Mouse (Mus musculus) cerebellum, postnatal 36 days (tissue): Measurements from ENCODE around the gene Kif3a.

ENCODE experiments used
- DNase-seq, 2 experiments: peaks; one replicate each; pipeline ENCODE4 v3.0.0; 2021 to 2022; ENCODE audit warnings: mixed read lengths in 2 of 2

The Kif3a gene

DNA sequence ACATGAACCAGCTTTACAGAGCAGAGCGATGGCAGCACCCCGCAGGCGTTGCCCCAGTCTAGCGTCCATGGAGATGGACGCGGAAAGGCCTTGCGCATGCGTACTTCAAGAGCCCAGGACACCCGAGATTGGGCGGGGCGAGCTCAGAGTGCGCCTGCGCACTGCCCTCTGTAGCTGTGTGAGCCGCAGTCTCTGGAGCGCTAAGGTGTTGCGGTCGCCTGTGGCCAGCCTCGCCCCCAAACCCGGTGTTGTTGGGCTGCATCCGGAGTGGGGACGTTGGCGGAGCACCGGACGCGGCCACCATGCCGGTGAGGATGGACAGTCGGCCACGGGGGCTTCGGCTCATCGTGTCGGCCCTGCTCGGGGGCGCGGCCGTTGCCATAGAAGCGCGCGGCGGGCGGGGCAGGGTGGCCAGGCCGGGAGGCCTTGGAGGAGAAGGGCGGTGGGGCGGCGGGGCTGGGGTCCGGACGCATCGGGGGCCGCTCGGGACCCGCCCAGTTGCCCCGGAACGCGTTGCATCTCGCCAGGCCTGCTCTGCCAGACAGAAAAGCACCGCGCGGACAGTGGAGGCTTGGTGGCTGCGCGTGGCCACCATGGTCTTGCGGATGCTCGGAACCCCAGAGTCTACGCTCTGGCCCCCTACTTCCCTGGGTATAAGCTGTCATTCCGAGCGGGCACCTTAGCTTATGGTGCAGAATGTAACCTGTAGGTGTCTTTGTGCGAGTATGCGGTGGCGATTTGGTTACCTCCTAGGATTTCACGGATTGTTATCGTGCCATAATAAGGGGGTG, at the start of gene Kif3a:
Gene Kif3a, plus strand, starts transcription at position 156 of the 791 bp plus-strand sequence.
- peak; percentile 95 to 96 for DNase-seq

DNA sequence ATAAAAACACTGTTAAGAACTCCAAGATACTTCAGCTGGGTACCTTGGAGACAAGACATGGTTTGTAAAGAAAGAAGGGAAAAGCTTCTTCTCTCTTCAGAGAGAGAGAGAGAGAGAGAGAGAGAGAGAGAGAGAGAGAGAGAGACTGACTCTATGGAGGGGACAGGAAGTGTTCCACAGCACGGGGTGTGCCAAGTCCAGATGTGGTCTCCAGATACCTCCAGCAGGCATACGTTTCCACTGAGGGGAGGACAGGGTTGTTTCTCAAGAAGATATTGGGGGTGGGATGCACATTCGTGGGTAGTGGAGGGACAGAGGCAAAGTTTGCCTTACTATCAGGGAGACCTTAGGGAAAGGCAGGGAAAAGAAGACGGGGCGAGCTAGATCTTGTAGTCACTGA, 48.4 kb upstream of the Kif3a start:
- DNase-seq, result no peak

DNA sequence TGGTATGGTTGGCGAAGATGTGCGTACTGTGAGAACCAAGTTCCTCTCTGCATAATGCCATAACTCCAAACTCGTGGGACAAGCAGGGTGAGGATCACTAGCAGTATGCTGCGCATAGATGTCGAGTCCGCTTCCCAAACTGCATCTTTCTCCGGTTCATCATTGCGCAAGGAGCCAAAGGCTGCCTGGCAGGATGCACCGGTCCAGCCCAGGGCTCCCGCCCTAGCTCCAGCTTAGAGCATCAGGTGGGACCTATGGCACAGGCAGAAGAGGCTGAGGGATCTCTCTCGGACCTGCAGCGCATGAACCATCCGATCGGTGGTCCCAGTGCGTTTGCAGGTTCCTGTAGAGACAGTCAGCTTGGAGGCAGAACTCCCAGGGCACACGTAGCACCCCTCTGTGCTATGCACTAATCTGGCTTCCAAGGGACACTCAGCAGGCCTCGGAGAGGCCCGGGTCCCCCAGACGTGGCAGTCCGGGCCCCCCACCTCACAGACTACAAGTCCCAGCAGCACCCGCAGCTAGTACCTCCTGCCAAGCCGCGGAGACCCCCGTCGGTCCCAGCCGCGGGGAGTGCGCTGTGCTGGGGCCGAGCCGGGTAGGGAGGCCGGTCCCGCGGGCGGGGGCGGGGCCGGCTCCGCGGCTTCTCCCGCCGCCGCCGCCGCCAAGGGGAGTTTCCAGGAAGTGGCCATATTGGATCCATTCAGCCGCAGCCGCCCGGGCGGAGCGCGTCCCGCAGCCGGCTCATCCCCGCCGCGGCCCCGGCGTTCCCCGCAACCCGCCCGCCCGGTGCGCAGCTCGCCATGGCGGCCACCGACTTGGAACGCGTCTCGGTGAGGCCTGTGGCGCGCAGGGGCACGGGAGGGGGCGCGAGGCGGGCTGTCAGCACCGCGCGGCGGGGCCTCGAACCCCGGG, 47.7 kb upstream of the Kif3a start, which contains the start of gene Sept8:
Gene Sept8, plus strand, starts transcription at position 51 of the 915 bp plus-strand sequence.
- DNase-seq, result peak; percentile 68 to 72

- peak; percentile 73 to 75 for DNase-seq
Observed at GRCm38 (mm10) chr11:53520122-53520978, 46.8 kb upstream of the Kif3a start.

DNA sequence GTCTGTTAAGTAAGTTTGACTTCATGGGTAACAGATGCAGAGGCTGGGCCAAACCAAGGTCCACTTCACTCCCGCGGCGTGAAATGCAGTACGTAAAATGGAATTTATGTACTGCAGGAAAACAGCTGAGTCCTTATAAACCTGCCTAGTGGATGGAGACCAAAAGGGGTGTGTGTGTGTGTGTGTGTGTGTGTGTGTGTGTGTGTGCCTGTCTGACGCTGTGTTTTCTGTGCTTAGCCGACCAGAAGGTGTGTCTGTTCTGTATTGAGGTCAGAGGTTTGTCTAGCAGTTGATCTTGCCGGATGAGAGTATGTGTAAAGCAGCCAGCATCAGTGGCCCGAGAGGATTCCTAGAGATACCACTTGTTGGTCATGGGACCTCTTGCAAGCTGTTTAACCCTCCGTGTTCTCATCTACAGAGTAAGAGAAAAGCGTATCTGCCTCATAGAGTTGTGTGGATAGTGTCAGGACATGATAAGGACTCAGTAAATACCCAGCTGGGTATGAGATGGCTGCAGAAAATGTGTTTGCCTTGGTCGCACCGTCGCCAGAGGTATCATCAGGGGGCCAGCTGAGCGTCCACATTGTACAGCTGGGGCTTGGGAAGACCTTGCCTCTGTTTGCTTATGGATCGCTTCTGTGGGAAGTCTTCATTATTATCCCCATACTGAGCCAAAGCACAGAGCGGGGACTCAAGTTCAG, 45.9 kb upstream of the Kif3a start:
- peak; percentile 49 to 60 for DNase-seq

- DNase-seq, result no peak
Observed at GRCm38 (mm10) chr11:53521821-53522131, 45.4 kb upstream of the Kif3a start.

- DNase-seq, result no peak
Observed at GRCm38 (mm10) chr11:53522362-53522761, 44.8 kb upstream of the Kif3a start.

- DNase-seq, result peak; percentile 78 to 84
Observed at GRCm38 (mm10) chr11:53522930-53523329, 44.2 kb upstream of the Kif3a start.

DNA sequence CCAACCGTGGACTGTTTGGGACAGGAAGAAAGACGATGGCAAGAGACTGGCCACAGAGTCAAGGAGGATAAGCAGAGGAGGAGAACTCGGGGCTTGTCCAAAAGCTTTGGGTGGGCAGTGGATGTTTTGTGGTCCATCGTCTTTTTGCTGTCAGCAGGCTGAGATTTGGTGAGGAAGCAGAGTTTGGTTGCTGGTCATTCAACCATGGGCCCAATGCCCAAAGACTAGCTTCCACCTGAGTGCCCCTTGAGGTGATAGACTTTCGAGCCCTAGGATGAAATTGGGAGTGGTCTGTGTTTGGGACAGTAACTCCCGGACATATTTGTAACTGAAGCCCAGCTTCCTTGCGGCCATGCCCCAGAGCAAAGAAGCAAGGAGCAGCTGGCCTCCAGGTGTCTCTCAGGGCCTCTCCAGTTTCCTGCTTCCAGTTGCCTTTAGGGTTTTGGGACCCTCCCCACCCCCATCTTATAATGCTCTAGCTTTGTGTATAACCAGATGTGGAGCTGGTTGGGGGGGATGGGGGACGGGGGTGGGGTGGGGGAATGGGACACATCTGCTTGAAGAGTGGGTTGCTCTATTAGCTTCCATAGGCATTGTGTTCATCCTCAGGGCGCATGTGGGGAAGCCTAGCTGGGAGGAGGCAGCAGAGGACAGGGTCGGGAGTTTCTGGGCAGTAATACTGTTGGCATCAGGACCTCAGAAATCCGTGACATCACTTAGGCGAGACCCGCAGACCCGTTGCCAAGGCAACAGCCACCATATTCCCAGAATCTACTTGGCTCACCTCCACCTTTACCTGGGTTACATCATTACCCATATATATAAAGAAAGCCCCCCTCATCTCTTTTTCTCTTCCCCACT, 43.4 kb upstream of the Kif3a start:
- DNase-seq, result no peak

- no peak for DNase-seq
Observed at GRCm38 (mm10) chr11:53524905-53525304, 42.3 kb upstream of the Kif3a start.

DNA sequence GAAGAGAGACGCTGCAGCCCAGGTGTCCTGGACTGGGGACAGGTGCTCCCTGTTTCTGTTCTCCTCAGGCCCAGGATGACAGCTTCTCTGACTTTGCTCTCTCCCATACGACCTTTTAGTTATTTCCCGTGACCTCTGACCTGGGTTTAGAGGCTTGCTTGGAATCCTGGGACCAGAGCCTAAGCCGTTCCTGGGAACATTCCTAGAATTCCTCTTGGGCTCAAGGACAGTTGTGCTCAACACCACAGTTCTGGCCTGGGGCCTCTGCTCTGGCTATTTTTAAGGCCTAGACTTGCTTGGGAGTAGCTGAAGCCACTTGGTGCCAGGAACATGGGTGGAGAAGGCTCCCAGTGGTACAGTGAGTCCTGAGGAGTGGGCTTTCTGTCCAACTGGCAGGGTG, 41.7 kb upstream of the Kif3a start:
- no peak for DNase-seq

DNA sequence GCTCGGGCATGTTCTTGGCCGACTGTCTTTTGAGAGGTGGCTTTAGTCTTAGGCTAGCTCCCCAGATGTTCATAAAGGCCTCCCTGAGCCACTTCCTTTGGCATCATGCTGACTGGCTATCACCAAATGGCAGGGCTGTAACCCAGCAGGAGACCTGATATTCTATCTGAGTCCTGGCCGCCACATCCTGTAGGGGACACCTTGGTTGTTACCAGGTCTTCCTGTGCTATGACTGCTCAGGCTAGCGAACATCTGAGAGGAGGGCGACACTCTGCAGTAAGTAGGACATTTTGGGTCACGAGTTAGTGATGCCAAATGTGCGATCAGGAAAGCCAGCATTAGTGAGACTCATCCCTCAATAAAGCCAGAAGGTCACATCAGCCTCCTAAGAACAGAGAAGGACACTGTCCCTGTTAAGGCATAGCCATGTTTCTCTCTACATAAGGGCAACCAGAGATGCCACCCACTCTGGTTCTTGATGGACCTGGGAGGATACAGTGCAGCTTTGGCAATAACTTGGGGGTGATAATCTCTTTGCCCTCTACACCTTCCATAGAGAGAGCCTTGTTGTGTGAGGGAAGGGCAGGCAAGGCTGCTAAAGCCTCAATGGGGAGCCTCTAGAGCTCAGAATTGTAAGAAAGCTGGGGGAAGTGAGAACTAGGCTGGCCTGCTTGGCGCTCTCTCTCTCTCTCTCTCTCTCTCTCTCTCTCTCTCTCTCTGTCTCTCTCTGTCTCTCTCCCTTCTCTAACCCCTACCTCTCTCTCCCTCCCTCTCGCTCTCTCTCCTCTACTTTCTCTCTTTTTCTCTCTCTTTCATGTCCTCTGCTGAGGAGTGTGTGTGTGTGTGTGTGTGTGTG, 38.6 kb upstream of the Kif3a start:
- DNase-seq, result no peak

GRCm38 (mm10) chr11:53529253-53529557, 38.0 kb upstream of the Kif3a start:
- DNase-seq, result peak; percentile 83 to 86

GRCm38 (mm10) chr11:53530001-53530400, 37.2 kb upstream of the Kif3a start:
- no peak for DNase-seq

- no peak for DNase-seq
Observed at GRCm38 (mm10) chr11:53531578-53532230, 35.5 kb upstream of the Kif3a start.

DNA sequence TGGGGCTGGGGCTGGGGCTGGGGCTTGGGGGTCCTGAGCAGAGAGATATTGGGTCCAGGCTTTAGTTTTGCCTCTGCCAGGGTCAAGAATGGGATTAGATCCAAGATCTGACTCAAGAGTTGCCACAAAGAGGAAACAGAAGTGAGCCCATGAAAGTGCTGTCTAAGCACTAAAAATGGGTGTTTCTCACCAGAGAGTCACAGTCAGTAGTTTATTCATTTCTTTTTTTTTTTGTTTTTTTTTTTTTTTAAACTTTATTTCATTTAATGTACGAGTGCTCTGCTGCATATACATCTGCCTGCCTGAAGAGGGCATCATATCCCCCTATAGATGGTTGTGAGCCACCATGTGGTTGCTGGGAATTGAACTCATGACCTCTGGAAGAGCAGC, 35.0 kb upstream of the Kif3a start:
- DNase-seq, result no peak

DNA sequence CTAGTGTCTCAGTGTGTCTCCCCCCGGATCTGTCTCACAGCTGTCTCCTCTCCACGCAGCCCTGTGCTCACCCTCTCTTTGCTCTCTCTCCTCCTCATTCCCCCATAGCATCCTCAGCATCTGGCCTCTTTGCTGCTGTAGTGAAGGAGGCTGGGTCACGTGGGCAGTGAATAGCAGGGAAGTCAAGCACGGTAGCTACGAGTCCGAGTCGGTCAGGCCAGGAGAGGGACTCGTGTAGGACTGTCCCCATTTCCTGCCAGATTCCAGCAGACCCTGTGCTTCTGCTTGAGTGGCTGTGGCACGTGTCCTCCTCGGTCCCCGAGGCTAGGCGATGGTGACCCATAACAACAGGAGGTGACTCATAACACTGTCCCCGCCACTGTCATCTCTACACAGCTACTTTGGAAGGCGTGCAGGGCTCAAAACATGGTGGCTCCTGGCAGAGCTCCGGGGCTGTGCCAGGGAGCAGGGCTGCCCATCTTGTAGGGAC, 28.1 kb upstream of the Kif3a start:
- DNase-seq, result peak; percentile 59 to 62

- peak in 1 of 2 experiments; percentile 7 for DNase-seq
Observed at GRCm38 (mm10) chr11:53540394-53540793, 26.8 kb upstream of the Kif3a start.

DNA sequence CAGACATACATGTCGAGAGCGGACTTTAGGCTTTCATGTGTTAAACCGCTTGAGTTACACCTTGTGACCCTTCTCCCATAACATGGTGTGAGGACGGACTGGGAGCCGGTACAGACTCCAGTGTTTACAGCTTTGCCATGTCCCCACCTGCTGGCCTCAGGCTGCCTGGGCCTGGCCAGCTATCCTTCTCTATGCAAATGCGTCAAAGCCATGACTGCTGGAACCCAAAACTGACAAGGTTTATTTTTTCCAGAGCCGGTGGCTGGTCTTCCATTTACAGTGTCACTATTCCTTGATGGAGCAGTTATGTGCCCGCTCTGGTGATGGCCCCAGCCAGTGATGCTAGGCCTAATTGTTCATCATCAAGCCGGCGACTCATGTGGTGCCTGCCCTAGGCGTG, 26.0 kb upstream of the Kif3a start:
- DNase-seq, result peak; percentile 45 to 46

DNA sequence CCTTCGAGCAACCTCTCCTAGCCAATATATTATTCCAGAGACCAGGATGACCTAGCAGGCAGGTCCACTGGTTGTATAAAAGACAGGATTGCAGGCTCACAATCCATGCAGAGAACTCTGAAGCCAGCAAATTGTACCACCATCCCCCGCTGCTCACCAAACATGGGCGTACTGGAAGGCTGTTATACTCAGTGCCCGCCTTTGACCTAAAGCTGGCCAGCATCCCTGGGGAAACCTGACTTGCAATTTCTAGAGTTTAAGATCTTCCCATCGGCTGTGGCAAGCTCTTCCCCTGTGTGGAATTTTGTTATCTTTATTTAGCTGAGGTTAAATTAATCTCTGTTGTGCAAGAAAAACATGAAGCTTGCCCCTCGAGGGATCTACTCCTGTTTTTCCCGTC, 24.2 kb upstream of the Kif3a start:
- DNase-seq, result peak in 1 of 2 experiments; percentile 4
